Mouse (Mus musculus) megakaryocyte progenitor cell, adult 5-6 weeks (primary cell): ENCODE data around the gene Gm17545. TPM values are rescaled to one million over a fixed set of nuclear protein-coding genes. Genes with fewer than 3 reads are reported as not detected.
"Not testable (repeated sequence)": the region's sequence is repeated elsewhere in the genome, so short reads cannot be mapped to it uniquely, and the experiment has no call there.

Source experiments
- ATAC-seq: replicated peaks from 2 replicates; pipeline ENCODE4 v1.8.0; 2016; ENCODE audit warnings: mild to moderate bottlenecking, moderate TSS enrichment, inconsistent platforms; ENCODE audit not compliant: poor library complexity
- total RNA-seq, 2 experiments: library from RNA; stranded (forward) in 1 of 2; stranded (reverse) in 1 of 2; fragments of 157-497, 149-512 nt in 1 of 2; fragments of 200-1000 nt in 1 of 2; gene quantifications; 2 replicates each; pipeline versions ENCODE4 v1.2.3 to v1.2.4; 2015 to 2017

Gene Gm17545
- total RNA-seq (2015): not detected in 2 replicates
- not detected in 2 replicates for total RNA-seq (2017)

GRCm38 (mm10) chr9:22453990-22454389, at the start of gene Gm17545:
Gene Gm17545, plus strand, starts transcription at chr9:22454290.
- ATAC-seq: not testable (repeated sequence)

- ATAC-seq: no peak
Measured at GRCm38 (mm10) chr9:22405414-22405813, 48.7 kb upstream of the Gm17545 start.

GRCm38 (mm10) chr9:22407633-22408032, 46.5 kb upstream of the Gm17545 start:
- ATAC-seq: not testable (repeated sequence)

- not testable (repeated sequence) for ATAC-seq
Measured at GRCm38 (mm10) chr9:22408344-22408743, 45.7 kb upstream of the Gm17545 start.

GRCm38 (mm10) chr9:22409501-22409900, 44.6 kb upstream of the Gm17545 start:
- no peak for ATAC-seq

- peak; percentile 100 for ATAC-seq
Measured at GRCm38 (mm10) chr9:22411002-22411857, 42.9 kb upstream of the Gm17545 start, which contains the start of gene 9530077C05Rik. Gene 9530077C05Rik, plus strand, starts transcription at chr9:22411513.

- ATAC-seq: no peak
Measured at GRCm38 (mm10) chr9:22416187-22416586, 37.9 kb upstream of the Gm17545 start.

GRCm38 (mm10) chr9:22417547-22417946, 36.5 kb upstream of the Gm17545 start:
- no peak for ATAC-seq

GRCm38 (mm10) chr9:22419877-22420276, 34.2 kb upstream of the Gm17545 start:
- ATAC-seq: peak; percentile 60

- peak; percentile 10; the same call in 1 of the 2 replicates for ATAC-seq
Measured at GRCm38 (mm10) chr9:22420491-22420890, 33.6 kb upstream of the Gm17545 start.

GRCm38 (mm10) chr9:22422559-22422958, 31.5 kb upstream of the Gm17545 start:
- no peak for ATAC-seq

- peak; percentile 51 for ATAC-seq
Measured at GRCm38 (mm10) chr9:22423507-22423906, 30.6 kb upstream of the Gm17545 start.

- no peak for ATAC-seq
Measured at GRCm38 (mm10) chr9:22424196-22424595, 29.9 kb upstream of the Gm17545 start.

GRCm38 (mm10) chr9:22424719-22425118, 29.4 kb upstream of the Gm17545 start:
- no peak for ATAC-seq

GRCm38 (mm10) chr9:22428028-22428665, 25.9 kb upstream of the Gm17545 start:
- ATAC-seq: no peak

GRCm38 (mm10) chr9:22428666-22429410, 25.3 kb upstream of the Gm17545 start:
- no peak for ATAC-seq

- ATAC-seq: peak; percentile 83
Measured at GRCm38 (mm10) chr9:22429533-22430241, 24.4 kb upstream of the Gm17545 start.

- ATAC-seq: peak; percentile 63
Measured at GRCm38 (mm10) chr9:22430315-22430840, 23.7 kb upstream of the Gm17545 start.

GRCm38 (mm10) chr9:22433221-22433620, 20.9 kb upstream of the Gm17545 start:
- no peak for ATAC-seq

- no peak for ATAC-seq
Measured at GRCm38 (mm10) chr9:22434101-22434500, 20.0 kb upstream of the Gm17545 start.
